Mouse (Mus musculus) heart, postnatal 0 days (tissue): ENCODE measurements around the gene Syn3. TPM values are rescaled to one million over a fixed set of nuclear protein-coding genes. Genes with fewer than 3 reads are reported as not detected.

Experiments used
- ATAC-seq: fragments of 200-750 bp; cut with Nextera tagmentation; 2 replicates; pipeline ENCODE4 v1.8.0; 2017; ENCODE audit warnings: low read depth, moderate number of reproducible peaks, moderate library complexity; ENCODE audit not compliant: insufficient read depth
- DNase-seq: peaks from one replicate; pipeline ENCODE4 v3.0.0-alpha.2; 2016; ENCODE audit warnings: low spot score
- H3K27ac ChIP-seq: fragments of 300-500 bp; sonication (generic); 2 replicates; pipeline ENCODE4 v1.5.1; 2014; ENCODE audit warnings: low read depth, mild to moderate bottlenecking
- H3K27me3 ChIP-seq: fragments of 300-500 bp; sonication (generic); 2 replicates; pipeline ENCODE4 v1.6.1; 2014; ENCODE audit warnings: low read length, mixed read lengths; ENCODE audit not compliant: control insufficient read depth, insufficient read depth
- H3K36me3 ChIP-seq: fragments of 300-500 bp; sonication (generic); replicated peaks from 2 replicates; pipeline ENCODE4 v1.6.1; 2014; ENCODE audit warnings: low read length, mixed read lengths; ENCODE audit not compliant: control insufficient read depth, insufficient read depth
- H3K4me1 ChIP-seq: fragments of 300-500 bp; sonication (generic); 2 replicates; pipeline ENCODE4 v1.6.1; 2014; ENCODE audit warnings: antibody characterized with exemption; ENCODE audit not compliant: control insufficient read depth, insufficient read depth
- H3K4me2 ChIP-seq: fragments of 300-500 bp; sonication (generic); 2 replicates; pipeline ENCODE4 v1.6.1; 2014; ENCODE audit warnings: low read depth, mild to moderate bottlenecking, low read length, moderate library complexity
- H3K4me3 ChIP-seq: fragments of 300-500 bp; sonication (generic); 2 replicates; pipeline ENCODE4 v1.5.1; 2014; ENCODE audit warnings: low read depth, low read length
- H3K9ac ChIP-seq: fragments of 300-500 bp; sonication (generic); replicated peaks from 2 replicates; pipeline ENCODE4 v1.6.1; 2014; ENCODE audit warnings: low read depth, low read length, mixed read lengths
- H3K9me3 ChIP-seq: fragments of 300-500 bp; sonication (generic); replicated peaks from 2 replicates; pipeline ENCODE4 v1.6.1; 2016; ENCODE audit warnings: low read length; ENCODE audit not compliant: control insufficient read depth
- CTCF ChIP-seq: IDR thresholded peaks from 2 replicates; pipeline ENCODE4 v1.5.1; 2016; ENCODE audit warnings: antibody characterized with exemption, control low read depth, low read depth
- EP300 ChIP-seq: IDR thresholded peaks from 2 replicates; pipeline ENCODE4 v1.6.1; 2016; ENCODE audit warnings: antibody characterized with exemption, low read depth
- WGBS: fragments of 180-500 bp; shearing (Covaris S2); extraction: QIAGEN DNeasy Blood & Tissue Kit; methylation state at CpG from one replicate; pipeline ENCODE4 v1.1.7; 2014; 5-methylcytosine and 5-hydroxymethylcytosine counted together
- polyA plus RNA-seq: library from polyadenylated mRNA; unstranded; fragments of >200 nt; fragmentation: Nextera tagmentation; extraction: Ambion mirVana; gene quantifications from 2 replicates; pipeline ENCODE4 v1.2.1, GENCODE M21; 2015
- total RNA-seq: library from RNA; depleted of rRNA; stranded (reverse); fragments of >200 nt; gene quantifications from 2 replicates; pipeline ENCODE4 v1.2.3, GENCODE M21; 2014; ENCODE audit warnings: low replicate concordance

Gene Syn3
- total and polyA plus RNA-seq, 2 experiments from 2014 or later = 0.48 TPM; not detected in 1

DNA sequence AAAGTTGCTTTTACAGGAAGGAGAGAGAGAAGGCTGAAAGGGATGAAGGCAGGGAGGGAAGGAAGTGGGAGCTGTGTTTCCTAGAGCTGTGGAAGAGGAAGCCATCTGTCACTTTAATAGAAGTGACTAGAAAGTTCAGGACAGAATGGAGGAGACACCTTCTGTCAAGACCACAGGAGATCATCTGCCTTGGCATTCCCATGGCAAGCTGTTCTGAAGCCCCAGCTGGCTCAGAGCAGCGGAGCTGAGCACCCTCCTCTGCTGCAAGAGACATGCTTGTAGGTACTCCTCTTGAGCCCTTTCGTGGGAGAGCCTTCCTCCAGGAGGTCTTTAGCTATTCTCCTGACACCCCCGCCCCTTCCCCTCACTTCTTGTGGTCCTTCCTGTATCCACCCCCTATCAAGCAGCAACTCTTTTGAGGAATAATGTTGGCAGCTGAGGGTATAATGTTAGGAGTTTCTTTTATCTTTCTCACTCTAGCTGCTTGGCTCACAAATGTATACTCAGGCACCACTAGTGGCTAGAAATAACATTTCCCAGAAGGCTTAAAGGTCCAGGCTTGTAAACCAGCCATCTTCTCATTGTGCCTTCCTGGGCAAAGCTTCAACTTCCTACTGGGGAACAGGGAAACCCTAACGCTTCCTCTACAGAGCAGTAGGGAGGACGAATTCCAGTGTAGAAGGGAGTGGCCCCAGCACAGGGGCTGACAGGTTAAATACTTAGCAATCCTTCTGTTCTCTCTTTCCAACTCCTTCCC lies 436.3 kb downstream of the Syn3 start:
- H3K27ac ChIP-seq = no peak overlapping the region
- H3K36me3 ChIP-seq = no peaks in the 10 kb centered on the region
- DNase-seq (no peak), ATAC-seq (no peak)
- no peak overlapping the region for H3K4me3 ChIP-seq
- TF ChIP-seq CTCF (no peak), EP300 (no peak)
- 45% methylated on average over 5 of the region's 5 CpGs for WGBS
- H3K4me2 ChIP-seq = no peak overlapping the region
- no peaks in the 10 kb centered on the region; the same call in 1 of the 2 replicates for H3K4me1 ChIP-seq
- H3K27me3 ChIP-seq = no peaks in the 10 kb centered on the region
- peaks cover 6% of the 10 kb centered on the region; the same call in 1 of the 2 replicates for H3K9me3 ChIP-seq
- H3K9ac ChIP-seq = no peak overlapping the region

DNA sequence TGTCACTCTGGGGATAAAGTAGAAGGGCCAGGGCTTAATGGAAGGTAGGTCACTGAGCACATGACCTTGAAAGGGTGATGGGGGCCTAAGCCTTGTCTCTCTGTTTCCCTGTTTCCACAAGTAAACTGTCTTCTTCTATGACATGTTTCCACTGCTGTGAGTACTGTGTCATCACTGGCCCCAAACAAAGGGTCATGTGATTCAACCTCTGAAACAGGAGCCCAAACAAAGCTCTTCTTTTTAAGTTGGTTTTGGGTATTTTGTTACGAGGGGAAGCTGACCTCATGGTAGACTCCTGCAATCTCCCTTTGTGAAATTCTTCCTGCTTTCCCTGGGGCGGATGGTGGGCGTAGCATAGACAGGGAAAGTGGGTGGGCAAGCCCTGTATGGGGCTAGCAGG lies 438.4 kb downstream of the Syn3 start:
- Histone ChIP-seq H3K9ac (no peak overlapping the region), H3K9me3 (peaks cover 9% of the 10 kb centered on the region; the same call in 1 of the 2 replicates), H3K27me3 (no peaks in the 10 kb centered on the region), H3K27ac (no peak overlapping the region), H3K4me2 (no peak overlapping the region), H3K4me3 (no peak overlapping the region), H3K4me1 (no peaks in the 10 kb centered on the region; the same call in 1 of the 2 replicates), H3K36me3 (no peaks in the 10 kb centered on the region)
- TF ChIP-seq EP300 (no peak), CTCF (no peak)
- ATAC-seq (no peak), DNase-seq (no peak)
- WGBS = 60% methylated on average over 3 of the region's 3 CpGs

GRCm38 (mm10) chr10:86057712-86058111 lies 441.0 kb downstream of the Syn3 start:
- H3K36me3 ChIP-seq = 0 out of 2 replicates have a peak, but pooled peaks cover 2% of the 10 kb centered on the region
- ATAC-seq (no peak), DNase-seq (no peak)
- no peak overlapping the region for H3K27ac ChIP-seq
- H3K9ac ChIP-seq = no peak overlapping the region
- no peaks in the 10 kb centered on the region for H3K27me3 ChIP-seq
- TF ChIP-seq EP300 = no peak
- no peak for TF ChIP-seq CTCF
- no peak overlapping the region for H3K4me2 ChIP-seq
- H3K4me3 ChIP-seq = no peak overlapping the region
- H3K9me3 ChIP-seq = peaks cover 9% of the 10 kb centered on the region; the same call in 1 of the 2 replicates
- no peaks in the 10 kb centered on the region for H3K4me1 ChIP-seq
- 42% methylated on average over 2 of the region's 2 CpGs for WGBS

GRCm38 (mm10) chr10:86057286-86057685 lies 441.4 kb downstream of the Syn3 start:
- DNase-seq (no peak), ATAC-seq (no peak)
- TF ChIP-seq EP300 (no peak), CTCF (no peak)
- no peak overlapping the region for H3K9ac ChIP-seq
- H3K27me3 ChIP-seq = no peaks in the 10 kb centered on the region
- H3K9me3 ChIP-seq = peaks cover 9% of the 10 kb centered on the region; the same call in 1 of the 2 replicates
- no peak overlapping the region for H3K27ac ChIP-seq
- 0 out of 2 replicates have a peak, but pooled peaks cover 2% of the 10 kb centered on the region for H3K36me3 ChIP-seq
- no peaks in the 10 kb centered on the region for H3K4me1 ChIP-seq
- H3K4me2 ChIP-seq = no peak overlapping the region
- WGBS = 79% methylated on average over 11 of the region's 11 CpGs
- H3K4me3 ChIP-seq = no peak overlapping the region

GRCm38 (mm10) chr10:86056297-86056903 lies 442.3 kb downstream of the Syn3 start:
- 74% methylated on average over 8 of the region's 8 CpGs for WGBS
- H3K4me1 ChIP-seq = no peaks in the 10 kb centered on the region

More at GRCm38 (mm10) chr10:86056297-86056903, 442.3 kb downstream of the Syn3 start:
- Histone ChIP-seq H3K27ac (no peak overlapping the region), H3K36me3 (0 out of 2 replicates have a peak, but pooled peaks cover 2% of the 10 kb centered on the region), H3K4me3 (no peak overlapping the region), H3K4me2 (no peak overlapping the region), H3K9ac (no peak overlapping the region), H3K27me3 (no peaks in the 10 kb centered on the region), H3K9me3 (0 out of 2 replicates have a peak, but pooled peaks cover 4% of the 10 kb centered on the region)
- ATAC-seq (no peak), DNase-seq (no peak)
- no peak for TF ChIP-seq EP300
- no peak for TF ChIP-seq CTCF
